Mouse (Mus musculus) left cerebral cortex, postnatal 25 days (tissue): ENCODE results near the gene Fxyd7. TPM values are rescaled to one million over a fixed set of nuclear protein-coding genes. Genes with fewer than 3 reads are reported as not detected.

ENCODE experiments used
- DNase-seq, 2 experiments: peaks; one replicate each; pipeline ENCODE4 v3.0.0; 2022; ENCODE audit warnings: low spot score in 2 of 2, mixed read lengths in 1 of 2
- intact Hi-C: fragments of 180-260 bp; cut with DNase I; formaldehyde crosslinking; loops from one replicate; pipeline ENCODE4 v1.15.1; 2025
- total RNA-seq, 2 experiments: library from RNA; stranded (reverse); gene quantifications; 2 replicates each; pipeline ENCODE4 v1.2.3; 2021

Fxyd7 gene
- total RNA-seq = 100 to 1,000 TPM; 185 to 232 TPM

GRCm38 (mm10) chr7:31051321-31052021 is at the start of gene Fxyd7:
Fxyd7 (minus strand) TSS chr7:31051467.
- intact Hi-C loops = no loop called here
- DNase-seq = peak; percentile 12 to 44

DNA sequence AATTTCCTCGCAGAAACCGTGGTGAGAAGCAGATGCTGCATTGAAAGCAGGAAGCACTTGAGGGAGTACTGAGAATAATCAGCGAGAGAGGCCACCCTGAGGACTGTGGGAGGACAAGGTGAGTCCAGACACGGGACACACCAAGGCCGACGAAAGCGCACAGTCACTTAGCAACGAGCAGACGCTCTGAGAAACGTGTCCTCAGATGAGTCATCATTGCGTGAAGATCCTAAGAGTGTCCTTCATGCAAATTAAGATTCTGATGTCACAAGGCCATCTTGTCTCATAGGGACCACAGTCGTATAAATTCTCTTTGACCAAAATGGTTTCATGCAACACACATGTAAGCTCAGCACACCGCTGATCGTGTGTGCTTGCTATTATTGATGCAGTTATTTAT is 49.5 kb upstream of the Fxyd7 start:
- intact Hi-C loops = no loop called here
- no peak for DNase-seq

- intact Hi-C loops = loop anchor here (5.0 kb wide), 1 partner anchor 142 kb away; the partner anchor contains the start of gene Usf2
- no peak for DNase-seq
Measured at GRCm38 (mm10) chr7:31099612-31099982, 48.3 kb upstream of the Fxyd7 start.

DNA sequence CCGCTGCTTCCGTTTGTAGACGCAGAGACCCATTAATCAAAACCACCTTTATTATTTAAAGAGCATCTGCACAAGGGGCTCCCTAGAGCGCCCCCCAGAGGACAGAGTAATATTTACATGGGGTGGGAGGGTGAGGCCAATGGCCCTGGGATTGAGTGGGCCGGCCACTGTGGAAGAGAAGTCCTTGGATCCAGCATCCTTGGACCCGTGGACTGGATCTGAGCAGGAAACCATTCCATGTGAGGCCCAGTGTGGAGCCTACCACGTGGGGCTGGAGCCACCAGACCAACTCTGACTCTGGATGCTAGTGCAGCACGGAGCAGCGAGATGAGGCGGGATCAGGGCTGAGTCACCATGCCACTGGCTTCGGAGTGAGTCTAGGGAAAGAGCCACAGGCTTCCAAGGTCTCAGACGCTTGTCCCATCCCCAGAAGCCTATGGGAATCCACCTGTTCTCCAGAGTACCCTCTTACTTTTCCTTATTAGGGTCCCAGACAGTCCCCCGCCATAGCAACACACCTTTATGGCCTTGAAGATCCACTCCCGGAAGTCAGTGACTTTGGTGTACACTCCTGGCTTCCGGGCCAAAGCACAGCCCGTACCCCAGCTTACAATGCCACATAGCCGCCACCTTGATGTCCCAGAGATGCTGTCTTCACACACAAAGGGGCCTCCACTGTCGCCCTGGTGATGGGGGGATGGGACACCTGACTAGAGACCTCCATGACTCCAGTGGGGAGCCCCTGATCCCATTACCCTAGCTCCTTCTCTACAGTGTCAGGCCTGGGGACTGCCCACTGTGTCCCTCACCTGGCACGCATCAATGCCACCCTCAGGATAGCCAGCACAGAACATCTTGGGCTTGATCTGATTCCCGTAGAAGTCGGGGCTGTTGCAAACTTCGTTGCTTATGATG is 47.7 kb upstream of the Fxyd7 start:
- intact Hi-C loops = loop anchor here (5.0 kb wide), 1 partner anchor 142 kb away; the partner anchor contains the start of gene Usf2
- DNase-seq = no peak

DNA sequence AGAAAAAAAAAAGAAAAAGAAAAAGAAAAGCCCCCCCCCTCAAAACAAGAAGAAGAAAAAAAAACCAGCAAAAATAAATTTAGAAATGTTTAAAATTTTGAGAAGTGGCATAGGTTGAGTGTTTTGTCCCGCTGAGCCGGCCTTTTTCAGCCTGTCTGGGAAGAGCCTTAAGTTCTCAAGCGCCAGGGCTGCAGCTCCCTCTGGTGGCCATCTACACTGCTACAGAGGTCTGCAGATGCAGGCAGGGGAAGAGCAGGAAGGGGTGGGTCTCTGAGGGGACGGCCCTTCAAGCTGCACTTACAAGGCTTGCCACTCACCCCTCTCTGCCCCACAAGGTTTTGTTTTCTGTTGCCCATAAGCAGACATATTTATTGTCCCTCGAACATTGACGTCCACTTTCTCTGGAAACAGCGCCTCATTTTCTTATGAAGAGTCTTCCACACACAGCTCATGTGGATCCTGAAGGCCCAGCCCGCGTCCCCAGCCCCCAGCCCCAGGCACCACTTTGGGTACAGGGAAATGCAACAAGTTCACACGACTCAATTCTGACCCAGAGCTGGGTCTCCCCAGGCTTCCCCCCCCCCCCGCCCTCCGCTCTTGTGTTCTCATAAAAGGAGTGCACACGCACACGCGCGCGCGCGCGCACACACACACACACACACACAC is 46.4 kb upstream of the Fxyd7 start:
- peak; percentile 91 to 93 for DNase-seq
- intact Hi-C loops = loop anchor here (1.0 to 5.0 kb wide), 2 partner anchors 38 to 140 kb away; partner anchors contain the start of genes Lgi4 and Usf2

DNA sequence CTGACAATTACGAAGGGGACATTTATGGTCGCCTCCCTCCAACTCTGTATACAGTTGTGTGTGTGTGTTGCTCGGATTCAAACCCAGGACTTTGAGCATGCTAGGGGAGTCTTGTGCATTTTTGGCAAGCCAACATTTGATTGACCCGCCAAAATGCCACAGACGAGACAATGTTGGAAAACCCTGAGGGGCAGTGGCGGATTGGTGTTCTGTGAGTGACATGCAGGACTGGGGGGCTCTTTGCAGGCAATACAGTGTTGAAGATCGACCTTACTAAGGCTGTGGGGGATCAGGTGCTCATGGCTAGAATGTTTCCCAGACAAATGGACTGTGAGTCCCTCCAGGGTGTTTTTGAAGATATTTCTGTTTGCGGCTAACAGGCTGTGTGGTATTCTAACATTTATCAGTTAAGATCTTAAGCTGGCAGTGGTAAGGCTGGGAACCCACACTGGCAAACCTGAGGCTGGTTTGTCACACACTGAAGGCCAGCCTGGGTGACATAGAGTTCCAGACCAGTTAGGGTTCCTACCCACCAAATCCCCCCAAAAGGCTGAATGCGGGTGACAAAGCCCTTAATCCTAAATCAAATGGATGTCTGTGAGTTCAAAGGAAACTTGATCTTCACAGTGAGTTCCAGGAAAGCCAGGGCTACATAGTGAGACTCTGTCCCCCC is 45.8 kb upstream of the Fxyd7 start:
- DNase-seq = no peak
- intact Hi-C loops = loop anchor here (1.0 to 5.0 kb wide), 2 partner anchors 38 to 140 kb away; partner anchors contain the start of genes Lgi4 and Usf2

DNA sequence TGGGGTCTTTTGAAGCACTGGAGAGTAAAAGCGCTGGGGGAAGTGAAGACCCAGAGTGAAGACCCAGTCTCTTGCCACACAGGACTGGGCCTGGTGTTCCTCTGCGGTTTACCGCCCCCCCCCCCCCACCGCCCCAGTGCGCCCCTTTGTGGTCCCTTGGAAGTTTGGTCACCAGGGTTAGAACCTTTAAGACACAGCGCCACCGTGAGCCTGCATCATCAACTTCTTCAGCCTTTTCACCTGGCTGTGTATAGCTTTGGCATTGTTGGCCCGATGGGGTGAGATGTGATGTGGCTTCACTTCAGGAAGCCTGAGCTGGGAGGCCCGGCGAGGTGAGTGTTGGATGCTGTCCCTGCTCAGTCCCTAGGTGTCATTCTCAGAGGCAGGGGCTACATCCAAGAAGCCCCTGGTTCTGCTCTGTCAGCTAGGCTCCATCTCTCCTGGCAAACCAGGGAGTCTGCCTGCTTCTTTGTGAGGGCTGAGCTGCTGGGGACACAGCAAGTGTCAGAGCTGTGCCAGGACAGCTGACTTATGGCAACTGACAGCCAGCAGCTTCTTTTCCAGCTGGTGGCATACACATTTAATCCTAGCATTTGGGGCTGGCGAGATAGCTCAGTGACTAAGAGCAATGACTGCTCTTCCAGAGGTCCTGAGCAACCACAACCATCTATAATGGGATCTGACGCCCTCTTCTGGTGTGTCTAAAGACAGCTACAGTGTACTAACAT is 43.7 kb upstream of the Fxyd7 start:
- intact Hi-C loops = loop anchor here (5.0 kb wide), 1 partner anchor 138 kb away; the partner anchor contains the start of gene Usf2
- no peak for DNase-seq

DNA sequence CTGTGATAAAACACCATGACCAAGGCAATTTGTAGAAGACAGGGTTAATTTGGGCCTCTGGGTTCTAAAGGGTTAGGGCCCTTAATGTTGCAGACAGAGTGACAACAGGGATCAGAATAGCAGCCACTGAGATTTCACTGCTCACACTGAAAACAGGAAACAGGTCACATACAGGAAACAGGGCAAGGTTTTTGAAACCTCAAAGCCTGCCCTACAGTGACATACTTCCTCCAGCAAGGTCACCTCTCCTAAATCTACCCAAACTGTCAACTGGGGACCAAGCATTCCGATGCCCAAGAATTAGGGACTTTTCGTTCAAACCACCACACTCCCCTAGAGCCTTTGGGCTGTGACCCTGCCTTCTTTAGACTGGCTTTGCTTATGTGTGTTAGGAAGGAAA is 38.5 kb upstream of the Fxyd7 start:
- intact Hi-C loops = no loop called here

DNA sequence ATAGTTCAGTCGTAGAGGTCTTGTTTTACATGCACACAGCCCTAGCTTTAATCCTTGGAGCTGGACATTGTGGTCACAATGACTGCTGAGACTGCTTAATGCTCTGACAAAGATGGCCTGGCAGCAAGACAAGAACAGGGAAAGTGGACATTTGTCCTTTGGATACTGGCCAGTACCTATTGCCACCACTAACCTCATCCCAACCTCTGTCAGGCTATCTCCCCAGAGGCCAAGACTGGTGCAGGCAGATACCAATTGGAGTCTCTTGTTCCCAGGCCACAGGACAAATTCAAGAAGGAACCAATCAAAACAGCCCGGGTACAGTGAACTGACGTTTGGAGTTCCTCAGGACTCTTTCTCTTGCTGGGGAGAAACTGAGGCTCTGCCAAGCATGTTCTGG is 36.9 kb upstream of the Fxyd7 start:
- no peak for DNase-seq
- intact Hi-C loops = no loop called here

More for the DNA sequence above, 38.5 kb upstream of the Fxyd7 start:
- DNase-seq = no peak

- DNase-seq = no peak
- intact Hi-C loops = no loop called here
Measured at GRCm38 (mm10) chr7:31087262-31087661, 36.0 kb upstream of the Fxyd7 start.

DNA sequence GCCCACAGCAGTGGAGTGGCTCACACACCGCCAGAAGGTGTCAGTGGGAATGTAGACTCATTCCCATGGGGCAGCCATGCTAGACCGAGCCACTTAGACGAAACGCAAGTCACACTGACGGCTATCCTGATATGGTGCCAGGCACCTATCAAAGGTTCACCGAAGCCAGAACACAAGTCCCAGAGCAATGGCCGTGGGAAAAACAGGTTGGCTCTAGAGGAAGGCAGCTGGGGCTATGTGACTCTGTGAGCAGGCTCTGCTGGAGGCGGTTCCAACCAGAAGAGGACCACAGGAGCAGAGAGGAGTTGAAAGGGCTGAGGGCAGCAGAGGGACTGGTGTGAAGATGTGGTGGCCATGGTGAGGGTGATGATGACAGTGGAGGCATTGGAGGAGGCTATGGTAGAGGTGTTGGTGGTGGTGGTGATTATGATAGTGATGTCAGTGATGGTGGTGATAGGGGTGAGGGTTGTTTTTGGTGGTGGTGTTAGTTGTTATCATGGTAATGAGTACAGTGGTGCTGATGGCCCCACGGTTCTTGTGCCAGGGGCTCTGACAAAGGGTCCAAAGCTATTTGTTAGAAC is 35.0 kb upstream of the Fxyd7 start:
- DNase-seq = no peak
- intact Hi-C loops = no loop called here

GRCm38 (mm10) chr7:31085171-31085570 is 33.9 kb upstream of the Fxyd7 start:
- intact Hi-C loops = no loop called here
- peak in 1 of 2 experiments; percentile 57 for DNase-seq

- DNase-seq = peak in 1 of 2 experiments; percentile 37
- intact Hi-C loops = no loop called here
Measured at GRCm38 (mm10) chr7:31084140-31084539, 32.9 kb upstream of the Fxyd7 start.

DNA sequence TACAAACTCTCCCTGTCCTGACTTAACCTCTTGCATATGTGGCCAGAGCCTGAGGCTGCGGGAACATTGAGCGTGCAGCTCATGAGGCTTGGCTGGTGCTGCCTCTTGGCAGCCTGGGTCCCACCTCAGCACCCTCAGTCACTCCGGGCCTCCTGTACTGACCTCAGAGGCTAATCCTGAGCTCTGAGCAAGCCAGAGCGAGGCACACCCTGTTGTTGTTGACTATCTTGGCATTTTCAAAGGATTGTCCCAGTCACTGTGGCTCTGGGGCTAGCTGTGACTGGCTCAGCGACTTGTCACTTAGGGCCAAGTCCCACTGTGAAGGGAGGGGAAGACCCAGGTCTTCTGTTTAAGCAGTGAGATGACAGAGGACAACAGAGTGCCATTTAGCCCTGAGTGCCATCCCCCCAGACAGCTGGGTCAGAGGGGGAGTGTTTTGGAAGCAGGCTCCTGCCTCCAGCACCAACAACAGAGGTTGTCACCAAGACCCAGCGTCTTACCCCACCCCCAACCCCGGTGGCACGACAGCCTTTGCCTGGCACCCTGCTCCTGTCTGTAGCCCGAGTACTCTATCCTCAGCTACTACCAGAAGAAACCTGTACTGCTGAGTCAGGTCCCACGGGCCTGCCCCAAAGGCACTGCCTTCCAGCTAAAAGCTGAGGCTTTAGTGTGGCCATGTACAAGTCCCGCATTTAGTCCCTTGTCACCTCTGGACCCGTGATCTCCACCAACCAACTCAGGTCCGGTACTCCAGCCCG is 31.7 kb upstream of the Fxyd7 start:
- peak in 1 of 2 experiments; percentile 54 for DNase-seq
- intact Hi-C loops = no loop called here

- intact Hi-C loops = no loop called here
- DNase-seq = no peak
Measured at GRCm38 (mm10) chr7:31082106-31082505, 30.8 kb upstream of the Fxyd7 start.

GRCm38 (mm10) chr7:31081106-31081505 is 29.8 kb upstream of the Fxyd7 start:
- DNase-seq = no peak

DNA sequence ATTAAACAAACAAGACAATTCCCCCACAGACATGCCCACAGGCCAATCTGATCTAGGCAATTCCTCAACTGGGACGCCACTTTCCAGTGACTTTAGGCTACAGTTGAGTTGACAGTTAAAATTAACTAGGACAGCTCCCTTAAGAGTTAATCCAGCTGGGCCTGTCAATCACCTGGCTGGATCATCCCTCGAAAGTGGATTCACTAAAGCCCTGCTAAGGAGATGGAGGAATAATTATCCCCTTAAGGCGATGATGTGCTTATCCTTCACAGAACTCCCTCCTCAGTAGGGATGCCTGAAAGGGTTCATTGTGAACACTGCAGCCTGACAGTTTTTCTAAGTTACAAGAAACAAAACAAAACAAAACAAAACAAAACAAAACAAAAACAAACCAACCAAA is 29.3 kb upstream of the Fxyd7 start:
- intact Hi-C loops = no loop called here
- no peak for DNase-seq

More at GRCm38 (mm10) chr7:31081106-31081505, 29.8 kb upstream of the Fxyd7 start:
- intact Hi-C loops = no loop called here

DNA sequence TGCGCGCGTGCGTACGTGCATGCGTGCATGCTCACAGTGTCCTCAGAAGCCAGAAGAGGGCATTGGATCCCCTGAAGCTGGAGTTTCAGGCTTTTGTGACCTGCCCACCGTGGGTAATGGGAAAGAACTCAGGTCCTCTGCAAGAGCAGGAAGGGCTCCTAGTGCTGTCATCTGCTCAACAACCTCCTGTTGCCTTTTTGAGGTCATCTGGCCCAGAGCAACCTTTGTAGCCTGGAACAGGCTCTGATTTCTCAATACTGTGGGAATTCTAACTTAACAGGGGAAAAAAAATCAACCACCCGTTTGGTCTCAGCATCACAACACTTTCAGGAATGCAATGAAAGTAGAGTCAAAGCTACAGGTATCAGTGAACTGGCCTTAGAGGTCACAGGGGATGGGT is 28.4 kb upstream of the Fxyd7 start:
- intact Hi-C loops = no loop called here

More for the DNA sequence above, 28.4 kb upstream of the Fxyd7 start:
- no peak for DNase-seq
